Mouse (Mus musculus): ENCODE results near the gene Ppil4.

GRCm38 (mm10) chr10:7847166-7847605 lies 54.5 kb downstream of the Ppil4 start:
- no peak for TF ChIP-seq EP300 (IDR thresholded peaks at IDR 0.05; ENCODE audit: low read depth)
- no peak for TF ChIP-seq CTCF (IDR thresholded peaks at IDR 0.05; ENCODE audit: low read depth)

All from heart, postnatal 0 days (tissue).